Mouse (Mus musculus): ENCODE measurements around the gene Med24.

Gene Med24

DNA sequence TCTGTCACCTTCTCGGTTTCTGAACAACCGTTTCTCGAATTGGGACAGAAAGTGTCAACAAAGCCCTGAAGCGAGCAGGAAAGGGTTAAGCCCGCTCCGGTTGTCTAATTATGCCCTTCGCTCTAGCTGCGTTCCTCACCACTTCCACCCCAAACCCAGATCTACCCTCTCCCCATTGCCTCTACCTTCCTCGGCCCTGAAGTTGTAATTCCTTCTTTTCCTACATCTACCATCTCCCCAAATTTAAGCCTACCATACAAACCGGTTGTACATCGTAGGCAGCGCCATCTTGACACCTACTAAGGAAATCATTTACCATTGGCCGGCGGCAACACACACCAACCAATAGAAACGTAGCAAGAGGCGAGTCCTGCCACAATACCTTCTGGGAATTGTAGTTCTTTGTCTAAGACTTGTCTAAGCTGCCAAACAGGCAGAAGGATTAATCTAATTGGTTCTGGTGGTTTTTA, at the start of gene Med24:
Med24 (minus strand) TSS at position 317 of the 470 bp plus-strand sequence.
- peak; percentile 92 for DNase-seq

- DNase-seq, result no peak
Measured at GRCm38 (mm10) chr11:98777888-98778287, 48.7 kb upstream of the Med24 start.

GRCm38 (mm10) chr11:98776843-98777590, 47.8 kb upstream of the Med24 start:
- DNase-seq, result peak; percentile 63

DNA sequence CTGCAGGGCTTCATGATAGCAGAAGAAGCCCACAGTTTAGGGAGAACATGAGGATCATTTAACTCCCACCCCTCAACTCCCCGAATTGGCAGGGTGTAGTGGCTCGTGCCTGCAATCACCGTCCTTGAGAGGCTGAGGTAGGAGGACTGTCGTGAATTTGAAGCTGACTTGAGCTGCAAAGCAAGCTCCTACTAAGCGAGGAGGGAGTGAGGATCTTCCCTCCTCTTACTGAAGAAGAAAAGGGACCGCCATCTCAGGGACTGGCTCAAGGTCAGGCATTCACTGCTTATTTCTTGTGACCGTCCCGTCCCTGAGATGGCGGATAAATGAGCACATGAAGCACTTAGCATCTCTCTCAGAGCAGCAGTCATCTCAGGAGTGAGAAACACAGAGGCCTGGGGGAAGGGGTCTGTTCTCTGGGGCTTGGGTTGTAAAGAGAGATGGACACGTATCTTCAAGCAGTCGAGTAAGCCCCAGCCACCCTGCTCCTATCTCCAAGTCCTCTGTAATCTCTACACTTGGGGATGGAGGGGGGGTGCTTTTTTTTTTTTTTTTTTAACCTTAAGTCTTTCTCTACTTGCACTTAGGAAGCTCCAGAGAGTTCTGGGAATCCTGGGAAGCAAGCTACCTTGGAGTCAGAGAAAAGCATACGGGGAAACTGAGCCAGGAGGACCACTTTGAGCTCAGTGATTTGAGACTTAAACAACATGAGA, 47.0 kb upstream of the Med24 start:
- no peak for DNase-seq

GRCm38 (mm10) chr11:98775348-98776051, 46.3 kb upstream of the Med24 start:
- peak; percentile 100 for DNase-seq

DNA sequence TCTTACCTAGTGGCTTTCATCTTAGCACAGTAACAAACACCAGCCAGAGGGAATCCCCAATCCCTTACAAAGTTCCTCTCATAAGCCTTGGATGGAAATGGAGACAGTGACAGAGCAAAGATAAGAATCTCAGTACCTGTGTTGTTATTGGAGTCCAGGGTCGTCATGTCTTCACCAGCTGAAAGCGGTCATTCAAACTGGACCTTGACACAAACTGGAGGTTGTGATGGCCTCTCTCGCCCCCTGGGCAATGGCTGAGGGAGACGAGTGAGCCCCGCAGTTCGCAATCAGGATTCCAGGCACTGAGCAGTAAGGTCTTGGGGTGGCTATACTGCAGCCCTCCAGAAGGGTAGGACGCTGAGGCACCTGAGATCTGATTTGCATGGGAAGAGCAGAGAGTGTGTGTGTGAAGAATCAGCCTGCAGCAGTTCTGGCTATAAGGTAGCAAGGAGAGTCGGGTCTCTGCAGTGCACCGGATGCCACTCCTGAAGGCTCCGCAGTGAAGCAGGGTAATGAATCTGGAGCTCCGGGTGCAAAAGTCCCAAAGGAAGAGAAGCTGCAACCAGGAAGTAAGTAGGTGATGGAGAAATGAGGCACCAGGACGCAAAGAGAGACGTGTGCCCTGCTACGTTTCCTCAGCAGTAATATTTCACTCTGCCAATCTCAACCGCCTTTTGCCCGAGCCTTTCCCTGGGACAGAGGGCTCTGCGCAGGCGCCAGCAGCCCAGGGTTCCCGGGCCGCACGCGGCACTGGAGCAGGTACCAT, 45.5 kb upstream of the Med24 start, which contains the start of gene Nr1d1:
Nr1d1 (minus strand) TSS at position 752 of the 766 bp plus-strand sequence.
- DNase-seq, result no peak

- peak; percentile 100 for DNase-seq
Measured at GRCm38 (mm10) chr11:98773635-98774295, 44.5 kb upstream of the Med24 start.

DNA sequence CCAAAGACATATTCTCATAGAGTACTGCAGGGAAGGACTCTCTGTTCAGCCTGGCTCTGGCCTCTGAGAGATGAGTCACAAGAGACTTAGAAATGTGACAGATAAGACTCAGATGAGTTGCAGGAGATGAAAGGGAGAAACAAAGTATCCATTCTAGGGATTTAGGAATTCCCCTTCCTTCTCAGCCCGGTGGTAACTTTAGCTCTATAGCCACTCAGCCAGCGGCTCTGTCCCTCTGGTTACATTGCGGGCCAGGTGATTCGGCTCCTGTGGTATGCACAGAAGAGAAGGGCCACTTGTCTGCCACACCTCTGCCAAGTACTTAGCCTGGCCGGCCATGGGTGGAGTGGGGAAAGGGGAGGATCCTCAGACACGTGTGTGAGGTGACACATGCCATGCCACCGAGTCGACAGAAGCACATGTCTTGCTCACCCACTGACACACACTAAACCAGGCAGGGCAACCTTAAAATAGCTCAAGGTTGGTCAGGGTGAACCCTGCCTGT, 43.5 kb upstream of the Med24 start:
- DNase-seq, result peak; percentile 84

DNA sequence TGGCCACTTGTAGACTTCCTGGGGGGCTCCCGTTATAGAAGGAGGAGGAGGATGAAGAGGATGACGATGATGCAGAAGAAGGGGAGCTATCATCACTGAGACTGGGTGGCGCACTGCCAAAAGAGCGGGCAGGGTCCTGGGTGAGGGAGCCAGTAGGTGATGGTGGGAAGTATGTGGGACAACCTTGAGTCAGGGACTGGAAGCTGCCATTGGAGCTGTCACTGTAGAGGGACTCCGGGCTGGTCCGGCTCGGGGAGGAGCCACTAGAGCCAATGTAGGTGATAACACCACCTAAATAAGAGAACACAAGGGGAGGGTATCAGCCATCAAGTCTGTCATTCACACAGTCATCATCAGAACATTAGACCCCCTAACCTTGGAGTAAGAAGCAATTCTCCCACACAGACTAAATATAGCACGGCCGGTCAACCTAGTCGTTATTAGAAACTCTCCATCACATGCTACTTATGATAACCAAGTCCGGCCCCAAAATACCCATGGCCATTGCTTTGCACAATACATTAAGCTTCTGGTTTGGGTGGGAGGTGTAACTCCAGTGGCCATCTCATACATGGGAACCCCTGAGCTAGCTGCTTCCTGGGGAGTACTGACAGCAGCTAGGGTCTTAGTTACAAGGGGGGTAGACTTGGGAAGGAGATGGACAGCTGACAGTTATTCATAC, 42.8 kb upstream of the Med24 start:
- peak; percentile 81 for DNase-seq

DNA sequence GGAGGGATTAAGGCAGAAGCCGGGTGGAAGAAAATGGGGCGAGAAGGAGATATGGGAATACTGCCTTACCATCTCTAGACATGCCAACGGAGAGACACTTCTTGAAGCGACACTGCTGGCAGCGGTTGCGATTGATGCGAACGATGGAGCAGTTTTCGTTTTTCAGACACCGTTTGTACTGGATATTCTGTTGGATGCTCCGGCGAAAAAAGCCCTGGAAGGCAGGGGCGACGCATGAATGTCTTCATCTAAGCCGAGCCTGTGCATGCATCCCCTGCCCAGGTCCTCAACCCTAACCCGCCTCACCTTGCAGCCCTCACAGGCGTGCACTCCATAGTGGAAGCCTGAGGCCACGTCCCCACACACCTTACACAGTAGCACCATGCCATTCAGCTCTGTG, 41.9 kb upstream of the Med24 start:
- DNase-seq, result no peak

GRCm38 (mm10) chr11:98770096-98770975, 41.1 kb upstream of the Med24 start:
- peak; percentile 78 for DNase-seq

DNA sequence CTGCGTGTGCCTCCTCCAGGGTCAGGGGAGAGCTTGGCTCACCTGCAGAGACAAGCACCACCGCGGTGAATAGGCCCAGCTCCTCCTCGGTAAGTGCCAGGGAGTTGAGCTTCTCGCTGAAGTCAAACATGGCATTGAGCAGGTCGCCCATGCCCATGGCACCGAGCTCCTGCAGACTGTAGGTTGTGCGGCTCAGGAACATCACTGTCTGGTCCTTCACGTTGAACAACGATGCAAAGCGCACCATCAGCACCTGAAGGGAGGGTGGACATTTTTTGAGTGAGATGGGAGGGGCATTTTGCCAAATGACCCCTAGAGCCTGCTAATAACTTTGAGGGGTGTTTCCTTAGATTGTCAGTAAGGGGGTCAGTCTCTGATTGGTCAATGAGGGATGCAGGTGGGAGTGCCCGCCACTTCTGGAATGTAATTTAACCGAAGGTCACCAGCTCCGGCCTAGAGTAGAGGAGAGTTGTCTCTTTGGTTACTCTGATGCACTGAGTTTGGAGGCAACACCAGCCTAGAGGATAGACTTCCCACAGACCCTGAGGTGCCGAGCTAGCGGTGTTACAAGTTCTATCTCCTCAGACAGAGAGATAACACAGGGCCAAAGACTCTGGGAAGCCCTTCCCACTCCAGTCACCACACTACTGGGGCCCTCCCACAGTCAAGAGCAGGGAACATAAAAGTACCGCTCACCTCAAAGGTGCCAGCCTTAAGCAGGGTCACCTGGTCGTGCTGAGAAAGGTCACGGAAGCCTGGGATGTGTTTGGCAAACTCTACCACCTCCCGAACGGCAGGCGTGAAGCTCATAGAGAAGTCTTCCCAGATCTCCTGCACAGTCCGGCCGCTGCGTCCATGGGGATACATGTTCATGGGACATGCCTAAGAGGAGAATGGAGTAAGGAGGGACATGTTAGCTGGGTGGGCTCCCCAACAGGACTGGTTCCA, 40.0 kb upstream of the Med24 start:
- peak; percentile 64 for DNase-seq

- DNase-seq, result peak; percentile 65
Measured at GRCm38 (mm10) chr11:98768127-98769006, 39.1 kb upstream of the Med24 start.

DNA sequence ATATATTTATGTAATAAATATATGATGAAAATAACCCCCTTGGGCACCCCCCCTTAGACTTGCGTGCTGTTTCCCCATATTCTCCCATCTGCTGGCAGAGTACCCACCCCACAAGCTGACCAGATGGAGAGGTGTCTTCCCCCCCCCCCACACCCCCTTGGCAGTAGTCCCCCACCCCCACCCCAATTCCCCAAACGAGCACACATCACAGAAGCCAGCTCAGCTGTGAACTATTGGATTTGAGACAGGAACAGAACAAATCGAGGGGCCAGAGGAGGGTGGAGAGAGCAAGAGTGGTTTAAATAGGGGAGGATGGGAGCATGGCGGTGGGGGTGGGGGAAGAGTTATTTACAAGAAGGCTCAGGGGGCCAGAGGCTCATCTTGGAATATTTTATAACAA, 38.5 kb upstream of the Med24 start:
- no peak for DNase-seq

DNA sequence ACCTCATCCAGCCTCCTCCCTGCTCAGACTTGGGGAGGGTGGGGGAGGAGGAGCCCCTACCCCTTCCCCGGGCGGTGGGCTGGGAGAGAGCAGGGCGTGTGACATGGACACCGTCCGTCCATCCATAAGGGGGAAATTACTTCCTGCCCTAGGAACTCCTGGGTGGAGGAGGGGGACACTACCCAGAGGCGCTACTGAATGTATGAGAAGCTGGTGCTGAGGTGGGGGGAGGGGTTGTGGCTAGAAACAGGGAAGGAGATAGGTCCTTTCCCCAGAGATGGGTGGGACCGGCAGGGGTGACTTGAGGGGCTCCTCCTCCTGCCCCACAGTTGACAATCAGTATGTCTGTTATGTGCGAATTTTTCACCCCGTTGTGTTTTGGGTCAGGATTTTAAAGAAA, 38.0 kb upstream of the Med24 start:
- DNase-seq, result peak; percentile 75

- DNase-seq, result peak; percentile 70
Measured at GRCm38 (mm10) chr11:98766816-98767215, 37.6 kb upstream of the Med24 start.

- DNase-seq, result peak; percentile 58
Measured at GRCm38 (mm10) chr11:98766346-98766745, 37.1 kb upstream of the Med24 start.

All from cerebellum, adult 9-11 months (tissue).